Mouse (Mus musculus) spleen, adult 2 months (tissue): ENCODE results near the gene Abi1. TPM values are rescaled to one million over a fixed set of nuclear protein-coding genes. Genes with fewer than 3 reads are reported as not detected.
"Not testable (repeated sequence)": the region's sequence is repeated elsewhere in the genome, so short reads cannot be mapped to it uniquely, and the experiment has no call there.

Experiments used
- DNase-seq, 2 experiments: peaks; one replicate each; pipeline versions ENCODE4 v3.0.0 to v3.0.0-alpha.2; 2012 to 2021; ENCODE audit warnings: low spot score in 2 of 2, low read depth in 1 of 2
- H3K27ac ChIP-seq: fragments of 200-500 bp; 2 replicates; pipeline ENCODE4 v1.5.1; 2012; ENCODE audit warnings: low read length, inconsistent platforms; ENCODE audit not compliant: insufficient read depth
- H3K27me3 ChIP-seq: fragments of 200-500 bp; 2 replicates; pipeline ENCODE4 v1.6.1; 2012; ENCODE audit warnings: mild to moderate bottlenecking, moderate library complexity, low read length, inconsistent platforms; ENCODE audit not compliant: control insufficient read depth, insufficient read depth
- H3K36me3 ChIP-seq: fragments of 200-500 bp; 2 replicates; pipeline ENCODE4 v1.6.1; 2012; ENCODE audit warnings: mild to moderate bottlenecking, low read length, inconsistent platforms; ENCODE audit not compliant: control insufficient read depth, insufficient read depth
- H3K4me1 ChIP-seq: fragments of 200-500 bp; 2 replicates; pipeline ENCODE4 v1.6.1; 2011; ENCODE audit warnings: inconsistent platforms; ENCODE audit not compliant: control insufficient read depth, insufficient read depth, insufficient read length
- H3K4me3 ChIP-seq: fragments of 200-500 bp; 2 replicates; pipeline ENCODE4 v1.5.1; 2011; ENCODE audit warnings: mild to moderate bottlenecking, inconsistent platforms; ENCODE audit not compliant: insufficient read depth, insufficient read length; ENCODE audit errors: extremely low read depth
- CTCF ChIP-seq: fragments of 200-500 bp; IDR thresholded peaks from 2 replicates; pipeline ENCODE4 v1.5.1; 2011; ENCODE audit warnings: mild to moderate bottlenecking, inconsistent platforms; ENCODE audit not compliant: insufficient read depth, insufficient read length, insufficient replicate concordance; ENCODE audit errors: extremely low read depth
- POLR2A ChIP-seq: fragments of 200-500 bp; IDR thresholded peaks from 2 replicates; pipeline ENCODE4 v1.6.1; 2011; ENCODE audit warnings: low read depth, low read length, inconsistent platforms
- WGBS: fragments of 180-500 bp; shearing (Covaris S2); methylation state at CpG from one replicate; pipeline ENCODE4 v1.1.7; 2018; 5-methylcytosine and 5-hydroxymethylcytosine counted together
- polyA plus RNA-seq: library from polyadenylated mRNA; depleted of rRNA; stranded (reverse); fragments of >200 nt; gene quantifications from 2 replicates; pipeline ENCODE4 v1.2.3, GENCODE M21; 2012

Abi1 gene
- polyA plus RNA-seq, 1 experiment: 63.0 TPM

DNA sequence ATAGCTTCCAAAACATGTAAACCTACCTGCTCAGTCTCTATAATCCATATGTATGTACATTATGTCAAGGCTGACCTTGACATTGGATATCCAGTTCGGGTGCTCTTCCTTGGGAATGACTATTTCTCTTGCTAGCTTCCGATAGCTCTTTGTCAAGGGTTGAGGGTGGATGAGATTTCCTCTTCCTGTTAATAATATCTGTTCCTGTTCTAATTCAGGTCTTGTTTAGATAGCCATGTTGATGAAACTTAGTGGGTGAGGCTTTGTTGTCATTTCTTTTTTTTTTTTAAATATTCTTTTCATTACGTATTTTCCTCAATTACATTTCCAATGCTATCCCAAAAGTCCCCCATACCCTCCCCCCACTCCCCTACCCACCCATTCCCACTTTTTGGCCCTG, 2.1 kb upstream of the Abi1 start:
- H3K27me3 ChIP-seq: no peaks in the 10 kb centered on the region
- no peaks in the 10 kb centered on the region for H3K36me3 ChIP-seq
- no peak overlapping the region for H3K4me3 ChIP-seq
- 82% methylated on average over 3 of the region's 3 CpGs for WGBS
- no peak for DNase-seq
- H3K4me1 ChIP-seq: peaks cover 10% of the 10 kb centered on the region; the same call in 1 of the 2 replicates
- TF ChIP-seq POLR2A: no peak
- TF ChIP-seq CTCF: no peak
- H3K27ac ChIP-seq: no peak overlapping the region

DNA sequence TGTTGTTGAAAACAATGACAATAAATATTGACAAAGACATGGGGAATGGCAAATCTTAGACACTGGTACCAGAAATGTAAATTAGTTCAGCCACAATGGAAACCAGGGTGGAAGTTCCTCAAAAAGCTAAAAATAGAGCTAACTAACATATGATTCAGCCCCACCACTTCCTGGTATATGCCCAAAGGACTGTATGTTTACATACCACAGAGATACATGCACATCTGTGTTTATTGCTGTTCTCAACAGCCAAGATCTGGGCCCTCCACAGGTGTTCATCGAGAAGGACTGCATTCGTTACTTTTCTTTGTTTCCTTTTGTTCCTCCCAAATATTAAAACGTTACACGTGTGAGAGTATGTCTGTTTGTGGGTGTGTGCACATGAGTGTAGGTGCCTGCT, 1.4 kb upstream of the Abi1 start:
- H3K4me1 ChIP-seq: peaks cover 10% of the 10 kb centered on the region; the same call in 1 of the 2 replicates
- WGBS: 7% methylated on average over 4 of the region's 4 CpGs
- no peak for TF ChIP-seq POLR2A
- TF ChIP-seq CTCF: no peak
- peak overlapping the region; percentile 61 for H3K27ac ChIP-seq
- H3K4me3 ChIP-seq: no peak overlapping the region
- H3K27me3 ChIP-seq: no peaks in the 10 kb centered on the region
- peak; percentile 38 to 70 for DNase-seq
- H3K36me3 ChIP-seq: no peaks in the 10 kb centered on the region

DNA sequence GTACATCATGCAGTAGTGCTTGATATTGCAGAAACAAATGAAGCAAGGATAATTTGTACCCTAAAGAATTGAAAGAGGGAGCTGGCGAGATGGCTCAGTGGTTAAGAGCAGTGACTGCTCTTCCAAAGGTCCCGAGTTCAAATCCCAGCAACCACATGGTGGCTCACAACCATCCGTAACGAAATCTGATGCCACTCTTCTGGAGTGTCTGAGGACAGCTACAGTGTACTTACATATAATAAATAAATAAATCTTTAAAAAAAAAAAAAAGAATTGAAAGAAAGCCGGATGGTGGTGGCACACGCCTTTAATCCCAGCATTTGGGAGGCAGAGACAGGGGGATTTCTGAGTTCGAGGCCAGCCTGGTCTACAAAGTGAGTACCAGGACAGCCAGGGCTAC, 649 bp upstream of the Abi1 start:
- H3K27ac ChIP-seq: peak overlapping the region; percentile 67
- not testable (repeated sequence) for H3K27me3 ChIP-seq, DNase-seq, H3K4me3 ChIP-seq, H3K36me3 ChIP-seq, H3K4me1 ChIP-seq
- 63% methylated on average over 7 of the region's 7 CpGs for WGBS

GRCm38 (mm10) chr2:23039082-23040000, 700 bp downstream of the Abi1 start:
- Histone ChIP-seq H3K4me3 (peak overlapping the region; percentile 94), H3K36me3 (no peaks in the 10 kb centered on the region), H3K27ac (peak overlapping the region; percentile 98), H3K4me1 (peaks cover 10% of the 10 kb centered on the region), H3K27me3 (no peaks in the 10 kb centered on the region)
- DNase-seq: peak in 1 of 2 experiments; percentile 29
- WGBS: under 1% methylated on average over 56 of the region's 59 CpGs
- TF ChIP-seq POLR2A: no peak
- no peak for TF ChIP-seq CTCF

- Histone ChIP-seq H3K27ac (no peak overlapping the region), H3K27me3 (no peaks in the 10 kb centered on the region), H3K4me3 (no peak overlapping the region), H3K4me1 (peaks cover 5% of the 10 kb centered on the region), H3K36me3 (no peaks in the 10 kb centered on the region)
- no peak for TF ChIP-seq POLR2A
- no peak for DNase-seq
- 96% methylated on average over 1 of the region's 1 CpGs for WGBS
Observed at GRCm38 (mm10) chr2:23035467-23035866, 4.6 kb downstream of the Abi1 start.

DNA sequence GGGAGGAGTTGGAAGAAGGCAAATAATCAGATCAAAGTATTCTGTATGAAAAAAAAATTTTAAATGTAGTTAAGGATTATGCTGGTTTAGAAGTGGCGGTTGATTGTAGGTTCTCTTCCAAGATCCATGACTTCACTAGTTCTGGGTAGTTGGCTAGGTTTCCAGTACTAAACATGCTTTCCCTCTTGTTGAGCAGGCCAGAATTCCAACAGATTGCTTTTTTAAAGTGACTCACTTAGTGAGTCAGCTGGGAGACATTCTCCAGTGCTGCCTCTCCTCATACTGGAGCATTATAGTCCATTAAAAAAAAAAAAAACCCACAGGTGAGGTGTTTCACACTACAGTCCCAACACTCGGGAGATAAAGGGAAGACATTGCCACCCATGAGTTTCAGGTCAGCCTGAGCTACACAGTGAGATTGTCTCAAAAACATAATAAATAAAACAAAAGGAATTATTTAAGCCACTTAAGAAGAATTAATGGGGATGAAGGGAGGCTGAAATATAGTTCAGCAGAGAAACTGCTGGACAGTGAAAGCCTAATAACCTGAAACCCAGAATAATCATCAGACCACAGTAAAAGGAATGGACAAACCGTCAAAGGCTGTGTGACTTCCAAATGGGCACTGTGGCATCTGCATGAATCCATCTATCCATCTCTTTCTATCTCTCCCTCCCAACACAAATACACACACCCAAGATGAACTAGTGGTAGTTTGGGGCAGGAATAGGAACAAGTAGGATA, 5.2 kb downstream of the Abi1 start:
- H3K27ac ChIP-seq: no peak overlapping the region
- no peaks in the 10 kb centered on the region for H3K27me3 ChIP-seq
- no peak for DNase-seq
- H3K4me1 ChIP-seq: peaks cover 6% of the 10 kb centered on the region
- 81% methylated on average over 3 of the region's 3 CpGs for WGBS
- no peak for TF ChIP-seq CTCF
- no peak overlapping the region for H3K4me3 ChIP-seq
- H3K36me3 ChIP-seq: 0 out of 2 replicates have a peak, but pooled peaks cover 2% of the 10 kb centered on the region

GRCm38 (mm10) chr2:23030631-23031030, 9.4 kb downstream of the Abi1 start:
- Histone ChIP-seq H3K36me3 (peaks cover 4% of the 10 kb centered on the region), H3K27ac (no peak overlapping the region), H3K4me3 (no peak overlapping the region), H3K4me1 (peaks cover 2% of the 10 kb centered on the region; the same call in 1 of the 2 replicates), H3K27me3 (no peaks in the 10 kb centered on the region)
- no peak for DNase-seq
- WGBS: 95% methylated on average over 4 of the region's 4 CpGs
- TF ChIP-seq POLR2A (no peak), CTCF (no peak)
